Mouse (Mus musculus) lung, postnatal 0 days (tissue): ENCODE data around the gene Gm43720. TPM values are rescaled to one million over a fixed set of nuclear protein-coding genes. Genes with fewer than 3 reads are reported as not detected.

Experiments
- ATAC-seq: fragments of 200-750 bp; cut with Nextera tagmentation; 2 replicates; pipeline ENCODE4 v1.8.0; 2017; ENCODE audit warnings: moderate library complexity
- DNase-seq: peaks from one replicate; pipeline ENCODE4 v3.0.0-alpha.2; 2016; ENCODE audit warnings: low spot score
- H3K27ac ChIP-seq: fragments of 300-500 bp; sonication (generic); 2 replicates; pipeline ENCODE4 v1.5.1; 2014; ENCODE audit warnings: antibody characterized with exemption, mild to moderate bottlenecking, low read length, mixed read lengths
- H3K27me3 ChIP-seq: fragments of 300-500 bp; sonication (generic); replicated peaks from 2 replicates; pipeline ENCODE4 v1.6.1; 2014; ENCODE audit warnings: low read length, mixed read lengths; ENCODE audit not compliant: insufficient read depth
- H3K36me3 ChIP-seq: fragments of 300-500 bp; sonication (generic); 2 replicates; pipeline ENCODE4 v1.6.1; 2014; ENCODE audit warnings: low read length, mixed read lengths; ENCODE audit not compliant: insufficient read depth
- H3K4me1 ChIP-seq: fragments of 300-500 bp; sonication (generic); 2 replicates; pipeline ENCODE4 v1.6.1; 2014; ENCODE audit warnings: antibody characterized with exemption, low read depth, low read length, mixed read lengths; ENCODE audit not compliant: insufficient read depth
- H3K4me2 ChIP-seq: fragments of 300-500 bp; sonication (generic); replicated peaks from 2 replicates; pipeline ENCODE4 v1.6.1; 2014; ENCODE audit warnings: low read depth, mild to moderate bottlenecking, low read length, moderate library complexity, mixed read lengths
- H3K4me3 ChIP-seq: fragments of 300-500 bp; sonication (generic); 2 replicates; pipeline ENCODE4 v1.5.1; 2014; ENCODE audit warnings: low read depth, low read length
- H3K9ac ChIP-seq: fragments of 300-500 bp; sonication (generic); replicated peaks from 2 replicates; pipeline ENCODE4 v1.6.1; 2014; ENCODE audit warnings: low read depth, mild to moderate bottlenecking
- H3K9me3 ChIP-seq: fragments of 300-500 bp; sonication (generic); 2 replicates; pipeline ENCODE4 v1.6.1; 2016; ENCODE audit warnings: low read length, mixed read lengths
- CTCF ChIP-seq: IDR thresholded peaks from 2 replicates; pipeline ENCODE4 v1.5.1; 2016; ENCODE audit warnings: antibody characterized with exemption, mild to moderate bottlenecking
- EP300 ChIP-seq: IDR thresholded peaks from 2 replicates; pipeline ENCODE4 v1.6.1; 2016; ENCODE audit warnings: antibody characterized with exemption, mild to moderate bottlenecking, control low read depth
- WGBS: fragments of 180-500 bp; shearing (Covaris S2); extraction: QIAGEN DNeasy Blood & Tissue Kit; methylation state at CpG from one replicate; pipeline ENCODE4 v1.1.7; 2014; 5-methylcytosine and 5-hydroxymethylcytosine counted together
- polyA plus RNA-seq: library from polyadenylated mRNA; unstranded; fragments of >200 nt; fragmentation: Nextera tagmentation; extraction: Ambion mirVana; gene quantifications from 2 replicates; pipeline ENCODE4 v1.2.1, GENCODE M21; 2015

The Gm43720 gene
- polyA plus RNA-seq, 1 experiment from 2014 or later, result 0.02 TPM

- WGBS, result 76% methylated on average over 8 of the region's 8 CpGs
- Histone ChIP-seq H3K4me2 (no peak overlapping the region), H3K9me3 (no peaks in the 10 kb centered on the region), H3K4me1 (no peaks in the 10 kb centered on the region), H3K27me3 (no peaks in the 10 kb centered on the region), H3K36me3 (no peaks in the 10 kb centered on the region), H3K4me3 (no peak overlapping the region), H3K9ac (no peak overlapping the region), H3K27ac (no peak overlapping the region)
- TF ChIP-seq CTCF (no peak), EP300 (no peak)
- no peak for ATAC-seq
- no peak for DNase-seq
Observed at GRCm38 (mm10) chr5:138274186-138274585, 5.6 kb downstream of the Gm43720 start.

DNA sequence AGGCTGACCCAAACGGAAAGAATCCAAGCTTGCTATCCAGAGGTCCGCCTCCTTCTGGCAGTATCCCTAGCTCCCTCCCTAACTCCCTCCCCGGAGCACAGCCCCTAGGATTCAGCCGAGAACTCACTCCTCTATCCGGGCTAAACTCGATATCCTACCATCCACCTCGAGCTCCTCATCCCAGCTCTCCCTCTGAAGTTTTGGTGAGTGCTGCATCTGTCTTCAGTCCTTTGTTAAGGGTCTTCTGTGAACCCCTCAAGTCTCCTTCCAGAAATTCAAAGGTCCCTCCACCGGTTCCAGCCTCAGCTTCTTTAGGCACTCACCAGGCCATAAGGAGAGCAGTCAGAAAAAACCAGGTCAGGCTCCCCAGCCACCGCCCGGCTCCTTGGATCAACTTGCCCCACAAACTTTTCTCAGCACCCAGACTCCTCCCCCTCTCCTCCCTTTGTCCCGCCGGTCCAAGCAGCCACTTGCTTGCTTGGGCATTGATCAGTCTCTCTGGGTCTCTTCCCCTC, 7.3 kb downstream of the Gm43720 start, which contains the start of gene Gal3st4:
Gene Gal3st4, minus strand, starts transcription at position 432 of the 515 bp plus-strand sequence.
- Histone ChIP-seq H3K9me3 (no peaks in the 10 kb centered on the region), H3K4me2 (peak within 1 kb of the TSS; percentile 36), H3K27ac (no peak within 1 kb of the TSS), H3K27me3 (no peaks in the 10 kb centered on the region), H3K4me3 (no peak within 1 kb of the TSS), H3K9ac (no peak within 1 kb of the TSS), H3K36me3 (no peaks in the 10 kb centered on the region), H3K4me1 (no peaks in the 10 kb centered on the region)
- TF ChIP-seq EP300 (no peak), CTCF (no peak)
- ATAC-seq, result peak; percentile 50; the same call in 1 of the 2 replicates
- peak; percentile 36 for DNase-seq
- 10% methylated on average over 12 of the region's 12 CpGs for WGBS

DNA sequence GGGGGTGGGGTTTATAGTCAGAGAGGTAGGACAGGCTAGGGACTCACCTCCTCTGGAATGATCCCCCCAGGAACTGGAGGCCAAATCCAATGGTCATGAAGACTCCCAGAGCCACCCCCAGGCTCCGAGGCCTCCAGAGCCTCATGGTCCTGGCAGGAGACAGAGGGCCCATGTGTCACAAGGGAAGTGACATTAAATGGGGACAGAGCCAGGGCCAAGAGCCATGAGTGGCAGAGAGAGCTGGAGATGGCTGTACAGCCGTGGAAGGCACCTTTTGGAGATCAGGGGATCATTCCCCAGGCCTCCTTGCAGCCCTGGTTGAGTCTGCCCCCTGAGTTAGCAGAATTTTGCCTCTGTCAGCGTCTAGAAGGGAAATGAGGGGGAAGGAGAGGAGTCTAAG, 8.5 kb downstream of the Gm43720 start:
- Histone ChIP-seq H3K9ac (no peak overlapping the region), H3K4me3 (no peak overlapping the region), H3K4me1 (no peaks in the 10 kb centered on the region), H3K4me2 (no peak overlapping the region), H3K27ac (no peak overlapping the region), H3K9me3 (no peaks in the 10 kb centered on the region), H3K27me3 (no peaks in the 10 kb centered on the region), H3K36me3 (no peaks in the 10 kb centered on the region)
- 42% methylated on average over 3 of the region's 3 CpGs for WGBS
- no peak for DNase-seq
- no peak for ATAC-seq
- TF ChIP-seq CTCF, result no peak
- no peak for TF ChIP-seq EP300

DNA sequence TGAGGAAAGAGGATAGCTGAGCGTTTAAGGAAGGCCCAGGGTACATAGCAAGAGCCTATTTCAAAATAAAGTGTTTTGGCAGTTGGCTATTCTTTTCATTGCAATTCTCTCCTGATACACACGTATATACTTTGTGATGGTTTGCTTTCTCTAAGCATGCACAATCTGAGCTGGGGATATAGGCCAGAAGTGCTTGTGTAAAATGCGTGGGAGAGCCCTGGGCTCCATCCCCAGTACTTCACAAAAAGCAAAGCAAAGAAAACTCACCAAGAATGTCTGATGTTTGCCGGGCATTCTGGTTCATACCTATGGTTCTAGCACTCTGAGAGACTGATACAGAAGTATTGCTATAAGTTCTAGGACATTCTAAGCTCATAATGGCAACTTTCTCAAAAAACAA, 10.8 kb downstream of the Gm43720 start:
- H3K4me3 ChIP-seq, result no peak overlapping the region
- H3K4me1 ChIP-seq, result peaks cover 6% of the 10 kb centered on the region
- DNase-seq (no peak), ATAC-seq (no peak)
- H3K9me3 ChIP-seq, result no peaks in the 10 kb centered on the region
- H3K36me3 ChIP-seq, result no peaks in the 10 kb centered on the region
- 67% methylated on average over 4 of the region's 4 CpGs for WGBS
- no peak overlapping the region for H3K4me2 ChIP-seq
- no peaks in the 10 kb centered on the region for H3K27me3 ChIP-seq
- H3K9ac ChIP-seq, result no peak overlapping the region
- no peak overlapping the region for H3K27ac ChIP-seq
- TF ChIP-seq CTCF, result no peak
- no peak for TF ChIP-seq EP300

- no peaks in the 10 kb centered on the region for H3K27me3 ChIP-seq
- H3K4me3 ChIP-seq, result no peak overlapping the region
- H3K27ac ChIP-seq, result no peak overlapping the region
- peaks cover 11% of the 10 kb centered on the region for H3K4me1 ChIP-seq
- ATAC-seq (no peak), DNase-seq (no peak)
- H3K4me2 ChIP-seq, result no peak overlapping the region
- H3K9me3 ChIP-seq, result no peaks in the 10 kb centered on the region
- no peak overlapping the region for H3K9ac ChIP-seq
- no peaks in the 10 kb centered on the region for H3K36me3 ChIP-seq
- TF ChIP-seq EP300, result no peak
- no peak for TF ChIP-seq CTCF
- 77% methylated on average over 3 of the region's 3 CpGs for WGBS
Observed at GRCm38 (mm10) chr5:138267114-138267513, 12.6 kb downstream of the Gm43720 start.

DNA sequence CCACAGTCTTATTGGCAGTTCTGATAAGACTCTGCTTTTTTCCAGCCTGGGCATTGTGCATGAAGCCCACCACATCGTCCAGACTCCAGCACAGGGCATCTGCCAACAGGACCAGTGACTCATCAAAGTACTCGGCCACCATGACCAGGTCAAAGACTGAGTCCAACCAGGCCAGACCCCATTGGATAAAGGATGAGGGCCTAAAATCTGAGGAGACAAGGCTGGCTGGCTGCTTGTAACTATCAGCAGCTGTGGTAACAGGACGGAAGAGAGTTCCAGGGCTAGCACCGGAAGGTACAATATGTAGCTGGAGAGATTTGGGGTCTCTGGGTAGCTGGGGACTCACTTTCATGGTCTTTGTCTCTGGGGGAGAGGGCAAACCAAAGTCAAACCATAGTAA, 14.0 kb downstream of the Gm43720 start:
- no peak overlapping the region for H3K9ac ChIP-seq
- H3K36me3 ChIP-seq, result no peaks in the 10 kb centered on the region

GRCm38 (mm10) chr5:138264207-138264578, 15.6 kb downstream of the Gm43720 start:
- 15% methylated on average over 6 of the region's 6 CpGs for WGBS
- Histone ChIP-seq H3K4me2 (peak overlapping the region; percentile 99), H3K9ac (peak overlapping the region; percentile 82), H3K4me1 (peaks cover 11% of the 10 kb centered on the region), H3K27ac (peak overlapping the region; percentile 75), H3K9me3 (no peaks in the 10 kb centered on the region), H3K4me3 (peak overlapping the region; percentile 87), H3K27me3 (no peaks in the 10 kb centered on the region), H3K36me3 (0 out of 2 replicates have a peak, but pooled peaks cover 6% of the 10 kb centered on the region)
- DNase-seq, result no peak
- TF ChIP-seq CTCF (no peak), EP300 (no peak)
- no peak for ATAC-seq

More for the DNA sequence above, 14.0 kb downstream of the Gm43720 start:
- no peaks in the 10 kb centered on the region for H3K27me3 ChIP-seq
- H3K4me1 ChIP-seq, result peaks cover 11% of the 10 kb centered on the region
- no peak for TF ChIP-seq CTCF
- no peak for ATAC-seq
- no peaks in the 10 kb centered on the region for H3K9me3 ChIP-seq
- no peak overlapping the region for H3K27ac ChIP-seq
- H3K4me2 ChIP-seq, result no peak overlapping the region
- no peak overlapping the region for H3K4me3 ChIP-seq
- WGBS, result 93% methylated on average over 4 of the region's 4 CpGs
- no peak for DNase-seq
